Mouse (Mus musculus) lung, postnatal 25 days (tissue): ENCODE measurements around the gene Nup88.

Source experiments
- DNase-seq: peaks from one replicate; pipeline ENCODE4 v3.0.0; 2022; ENCODE audit warnings: low spot score

The Nup88 gene

DNA sequence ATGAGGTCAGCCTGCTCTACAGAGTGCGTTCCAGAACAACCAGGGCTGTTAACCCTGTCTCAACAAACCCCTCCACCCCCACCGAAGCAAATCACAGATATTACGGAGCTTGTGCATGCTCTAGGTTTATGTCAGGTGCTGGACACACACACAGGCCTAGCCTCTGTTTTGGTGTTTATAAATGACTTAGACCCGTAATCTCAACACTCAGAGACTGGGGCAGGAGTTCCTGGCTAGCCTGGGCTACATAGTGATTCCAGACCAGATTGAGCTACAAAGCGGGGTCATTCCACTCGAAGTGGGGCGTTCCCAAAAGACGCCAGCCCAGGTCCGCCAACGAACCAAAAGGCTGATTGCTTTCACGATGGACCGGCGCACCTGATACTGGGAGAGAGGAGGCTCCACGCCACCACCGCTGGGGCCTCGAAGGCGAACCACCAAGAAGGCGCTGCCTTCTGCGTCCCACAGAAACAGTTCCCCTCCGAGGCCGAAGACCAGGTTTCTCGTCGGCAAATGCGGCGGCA is 440 bp downstream of the Nup88 start:
- DNase-seq: no peak

DNA sequence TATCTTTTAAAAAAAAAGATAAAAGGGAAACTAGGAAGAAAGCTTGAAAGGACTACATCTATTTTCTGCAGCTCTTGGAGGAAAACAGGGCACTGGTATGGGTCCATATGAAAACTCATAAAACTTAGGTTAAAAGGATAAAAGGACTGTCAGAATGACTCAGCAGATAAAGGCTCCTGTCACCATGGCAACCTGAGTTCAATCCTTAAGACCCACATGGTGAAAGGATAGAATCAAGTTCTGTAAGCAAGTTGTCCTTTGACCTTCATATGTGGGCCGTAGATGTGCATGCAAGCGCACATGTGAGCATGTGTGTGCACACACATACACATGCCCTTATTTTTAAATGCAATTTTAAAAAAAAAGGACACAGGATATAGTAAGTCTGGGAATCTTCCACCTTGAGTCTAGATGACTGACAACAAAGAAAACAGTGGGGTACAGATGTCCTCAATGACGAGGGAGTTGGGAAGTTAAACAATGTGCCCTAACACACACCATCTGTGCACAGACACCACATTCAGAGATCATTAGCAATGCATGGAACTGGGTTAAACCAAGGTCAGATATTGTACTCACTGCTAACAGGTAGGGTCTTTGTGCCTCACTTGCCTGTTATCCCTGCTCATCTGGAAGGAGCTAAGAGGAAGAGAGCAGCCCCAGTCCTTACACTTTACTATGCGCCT is 5.4 kb downstream of the Nup88 start:
- no peak for DNase-seq

DNA sequence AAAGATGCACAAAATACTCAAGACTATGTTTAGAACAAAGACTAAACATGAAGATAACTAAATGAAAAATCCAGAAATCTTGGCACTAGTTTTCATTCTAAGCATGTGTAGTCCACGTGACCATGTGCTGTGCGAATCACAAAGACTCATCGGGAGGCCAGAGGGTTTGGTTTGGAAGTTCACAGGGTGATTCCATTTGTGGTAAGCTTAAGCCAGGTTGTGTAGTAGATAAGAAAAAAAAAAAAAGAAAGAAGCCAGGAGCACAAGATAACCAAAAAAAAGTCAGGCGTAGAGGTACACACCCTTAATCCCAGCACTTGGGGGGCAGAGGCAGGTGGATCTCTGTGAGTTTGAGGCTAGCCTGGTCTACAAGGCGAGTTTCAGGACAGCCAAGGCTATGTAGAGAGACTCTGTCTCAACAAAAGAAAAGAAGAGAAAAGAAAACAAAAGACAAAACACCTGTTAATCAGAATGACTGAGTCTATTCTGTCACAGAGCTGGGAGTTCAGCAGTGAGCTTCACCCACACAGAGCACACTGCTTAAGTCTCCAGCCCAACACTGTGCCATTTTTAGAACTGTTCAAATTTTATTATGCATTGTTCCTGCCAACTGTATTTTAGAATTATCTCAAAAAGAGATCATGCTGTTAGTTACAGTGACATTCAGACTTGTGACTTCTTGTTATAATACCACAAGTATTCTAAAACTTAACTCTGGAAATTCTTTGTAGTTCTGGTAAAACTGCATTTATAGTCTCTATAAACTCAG is 8.8 kb downstream of the Nup88 start:
- no peak for DNase-seq

DNA sequence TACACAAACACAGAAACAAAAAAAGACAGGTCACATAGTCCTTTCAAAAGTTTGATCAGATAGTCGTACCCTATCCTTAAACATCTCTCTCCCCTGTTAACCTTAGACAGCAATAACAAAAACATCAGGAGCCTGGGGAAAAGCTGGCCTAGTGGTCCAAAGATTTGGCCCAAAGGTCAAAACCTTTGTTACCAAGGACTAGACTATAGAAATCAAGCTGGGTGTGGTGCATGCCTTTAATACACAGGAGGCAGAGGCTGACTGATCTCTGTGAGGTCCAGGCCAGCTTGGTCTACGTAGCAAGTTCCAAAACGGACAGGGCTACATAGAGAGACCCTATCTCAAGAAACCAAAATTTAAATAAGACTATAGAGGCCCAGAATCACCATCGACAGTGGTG is 15.1 kb downstream of the Nup88 start:
- DNase-seq: no peak

DNA sequence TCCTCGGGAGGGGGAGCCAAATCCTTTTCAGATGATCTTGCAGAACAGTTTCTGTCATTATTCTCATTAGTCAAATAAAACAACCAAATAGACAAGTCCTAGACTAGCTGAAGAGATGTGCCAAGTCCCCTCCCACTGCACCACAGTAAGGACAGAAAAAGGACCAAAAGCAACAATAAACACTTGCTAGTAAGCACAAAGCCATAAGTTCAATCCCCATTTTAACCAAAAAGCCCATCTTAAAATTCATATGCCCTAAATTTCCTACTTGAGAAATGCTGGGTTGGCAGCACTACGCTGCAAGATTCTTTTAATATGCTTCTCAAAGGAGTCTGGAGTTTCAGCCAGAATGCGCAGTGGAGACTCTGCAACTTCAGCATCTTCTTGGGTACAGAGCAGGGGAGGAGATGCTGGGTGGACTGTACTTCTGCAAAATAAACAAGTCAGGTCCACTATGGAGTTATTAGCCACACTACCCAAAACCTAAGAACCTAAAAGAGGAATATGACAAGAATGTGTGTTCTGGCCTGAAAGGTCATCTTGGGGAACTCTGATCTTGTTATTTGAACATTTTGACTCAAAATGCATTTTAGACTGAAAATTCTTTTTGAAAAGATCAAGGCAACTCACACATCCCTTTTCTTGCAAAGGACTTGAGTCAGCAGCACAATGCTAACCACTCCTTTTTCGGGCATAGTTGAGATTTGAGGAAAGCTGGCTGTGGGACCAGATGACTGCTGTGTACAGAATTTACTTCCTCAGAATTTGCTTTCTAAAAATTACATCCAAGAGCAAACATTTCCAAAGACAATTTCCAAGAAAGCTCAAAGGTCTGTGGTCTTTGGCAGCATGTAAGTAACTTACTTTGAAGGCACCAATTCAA is 24.6 kb downstream of the Nup88 start:
- DNase-seq: no peak

DNA sequence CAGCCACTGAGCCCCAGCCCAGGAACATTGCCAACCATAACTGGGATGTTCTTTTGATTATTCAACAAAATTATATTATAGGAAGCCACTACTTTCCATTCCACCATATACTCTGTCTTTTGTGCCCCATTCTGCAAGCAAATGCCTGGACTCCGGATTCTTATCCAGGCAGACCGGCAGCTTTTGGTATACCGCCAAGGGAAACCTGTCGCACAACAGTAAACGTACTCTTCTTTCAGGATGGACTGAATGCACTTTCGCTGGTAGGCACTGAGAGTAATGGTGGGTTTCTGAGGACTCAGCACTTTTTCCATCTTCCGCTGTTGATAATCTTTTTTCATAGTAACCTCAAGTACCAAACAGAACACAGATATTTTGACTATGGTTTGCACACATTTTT is 26.1 kb downstream of the Nup88 start:
- DNase-seq: no peak

DNA sequence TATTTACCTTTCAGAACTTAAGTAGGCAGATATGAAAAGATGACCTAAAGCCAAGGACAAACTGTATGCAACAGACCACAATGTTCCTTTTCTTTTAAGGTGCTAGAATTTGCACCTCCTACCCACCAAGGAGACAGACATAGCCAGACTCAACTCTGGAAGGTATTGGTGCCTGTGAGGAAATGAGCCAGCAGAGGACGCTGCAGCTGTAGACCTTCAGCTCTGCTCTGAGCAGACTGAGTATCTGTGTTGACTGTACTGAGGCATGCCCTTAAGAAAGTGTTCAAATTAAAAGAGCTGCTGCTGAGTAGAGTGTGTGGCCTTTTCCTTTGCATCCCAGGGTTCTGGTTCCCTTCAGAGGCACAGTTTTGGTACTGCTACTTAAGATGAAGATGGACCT is 27.2 kb downstream of the Nup88 start:
- DNase-seq: peak; percentile 3

DNA sequence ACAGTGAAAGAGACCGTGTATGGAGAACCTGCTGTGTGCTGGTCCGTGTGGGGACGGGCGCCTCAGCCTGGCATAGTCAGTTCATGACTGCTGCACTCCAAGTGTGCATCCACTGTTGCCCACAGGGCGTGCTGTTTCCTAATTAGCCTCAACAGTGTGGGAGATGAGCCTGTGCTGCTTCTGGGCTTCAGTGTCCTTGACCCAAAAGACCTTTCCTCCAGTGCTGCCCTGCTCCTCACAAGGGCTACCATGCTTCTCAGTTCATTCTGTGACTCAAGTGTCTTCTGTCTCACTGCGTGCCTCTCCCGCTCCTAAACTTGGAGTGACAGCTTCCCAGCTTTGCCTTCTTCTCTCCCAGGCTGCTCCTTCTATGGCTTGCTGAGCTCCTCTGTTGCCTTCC is 34.5 kb downstream of the Nup88 start:
- no peak for DNase-seq

DNA sequence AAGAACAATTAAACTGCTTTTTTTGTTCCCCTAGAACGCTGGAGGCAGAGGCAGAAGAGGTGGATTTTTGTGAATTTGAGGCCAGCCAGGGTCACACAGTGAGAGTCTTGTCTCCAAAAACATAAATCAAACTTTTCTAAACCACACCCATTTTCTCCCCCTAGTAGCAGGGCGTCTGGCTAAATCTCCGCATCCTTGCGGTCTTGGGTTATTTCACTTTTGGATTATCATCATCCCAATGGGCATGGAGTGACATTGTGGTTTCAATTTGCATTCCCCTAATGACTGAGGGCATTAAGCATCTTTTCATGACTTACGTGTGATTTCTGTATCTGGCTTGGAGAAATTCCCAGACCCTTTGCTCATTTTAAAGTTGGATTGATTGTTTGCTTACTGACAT is 38.3 kb downstream of the Nup88 start:
- no peak for DNase-seq

DNA sequence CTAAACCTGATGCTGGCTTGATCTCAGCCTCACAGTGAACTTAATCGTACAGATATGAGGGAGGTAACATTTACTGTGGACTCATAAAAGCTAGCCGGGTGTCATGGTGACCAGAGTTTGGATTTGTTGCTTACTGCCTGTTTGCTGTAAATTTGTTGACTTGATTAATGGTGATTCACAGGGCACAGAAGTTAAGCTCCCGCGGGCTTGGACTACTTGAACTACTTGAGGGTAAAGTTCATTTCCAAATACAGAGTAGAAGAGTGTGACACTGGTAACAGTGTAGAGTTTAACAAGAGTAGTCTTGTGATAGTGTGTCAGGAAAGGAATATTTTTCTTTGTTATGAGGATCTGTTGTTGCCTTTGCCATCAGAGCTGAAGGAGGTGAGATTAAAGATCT is 50.2 kb downstream of the Nup88 start:
- no peak for DNase-seq

DNA sequence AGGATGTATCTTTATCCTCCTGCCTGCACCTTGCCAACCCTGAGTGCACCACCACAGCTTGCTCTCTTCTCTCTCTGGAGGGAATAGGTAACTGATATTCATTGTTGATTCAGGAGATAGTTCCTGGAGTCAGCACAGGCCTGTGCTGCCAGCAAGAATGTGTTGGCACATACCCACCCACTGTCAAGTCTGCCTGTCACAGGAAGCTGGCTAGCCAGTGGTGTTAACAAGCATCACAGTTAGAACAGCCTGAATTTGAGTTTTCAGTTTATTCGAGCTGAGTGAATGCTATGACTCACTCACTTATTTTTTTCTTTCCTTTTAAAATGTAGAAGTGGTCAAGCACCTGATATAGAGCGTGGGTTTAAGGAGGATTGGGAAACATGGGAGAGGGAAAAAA is 51.9 kb downstream of the Nup88 start:
- DNase-seq: no peak

DNA sequence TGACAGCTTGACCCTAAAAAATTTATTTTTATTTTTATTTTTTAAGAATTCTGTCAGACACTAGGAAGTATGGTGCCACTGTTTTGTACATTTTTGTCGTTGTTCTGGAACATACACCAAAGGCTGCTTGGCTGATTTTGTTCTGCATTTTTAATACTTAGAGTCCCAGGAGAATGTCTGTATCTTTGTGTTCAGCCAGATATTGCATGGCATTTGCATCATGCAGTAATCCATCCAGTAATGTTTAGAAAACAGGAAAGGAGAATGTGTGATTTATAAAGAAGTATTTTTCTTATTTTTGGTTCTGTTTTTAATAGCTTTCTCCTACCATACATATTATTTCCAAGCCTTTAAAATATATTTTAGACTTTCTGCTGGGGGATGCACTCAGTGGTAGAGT is 57.9 kb downstream of the Nup88 start:
- no peak for DNase-seq

DNA sequence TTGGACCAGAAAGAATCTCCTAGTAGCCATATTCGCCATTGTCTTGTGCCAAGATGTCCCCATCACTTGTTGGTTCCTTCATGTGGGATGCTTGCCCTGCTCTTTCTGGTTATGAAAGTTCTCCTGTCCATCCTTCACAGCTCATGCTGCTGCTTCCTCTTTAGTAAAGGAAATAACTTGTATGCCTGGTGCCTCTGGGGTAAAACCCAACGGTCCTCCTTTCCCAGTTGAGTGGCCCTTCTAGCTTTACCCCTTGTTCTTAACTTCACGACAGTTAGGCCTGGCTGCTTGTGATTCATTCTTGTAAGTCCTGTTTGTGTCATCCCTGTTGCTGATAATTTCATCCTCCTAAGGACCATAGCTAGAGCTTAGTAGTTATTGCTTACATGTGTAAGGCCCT is 58.5 kb downstream of the Nup88 start:
- DNase-seq: no peak

DNA sequence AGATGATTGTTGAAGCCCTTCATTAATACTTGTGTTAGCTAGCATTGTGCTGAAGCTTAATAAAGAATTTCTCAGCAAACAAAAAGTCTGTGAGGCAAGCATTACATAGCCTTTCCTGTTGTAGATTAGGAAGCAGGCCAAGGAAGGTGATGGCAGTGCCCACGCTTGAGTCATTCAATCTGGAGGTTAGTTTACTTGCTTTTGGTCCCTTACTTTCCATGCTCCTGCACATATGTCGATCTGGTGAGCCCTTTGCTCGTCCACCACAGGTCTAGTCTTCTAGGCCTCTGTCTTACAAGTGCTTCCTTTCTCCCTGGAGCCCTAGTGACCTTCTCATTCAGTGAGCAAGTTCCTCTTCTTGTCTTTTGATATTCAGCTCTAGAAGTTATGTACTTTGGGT is 63.1 kb downstream of the Nup88 start:
- DNase-seq: no peak

DNA sequence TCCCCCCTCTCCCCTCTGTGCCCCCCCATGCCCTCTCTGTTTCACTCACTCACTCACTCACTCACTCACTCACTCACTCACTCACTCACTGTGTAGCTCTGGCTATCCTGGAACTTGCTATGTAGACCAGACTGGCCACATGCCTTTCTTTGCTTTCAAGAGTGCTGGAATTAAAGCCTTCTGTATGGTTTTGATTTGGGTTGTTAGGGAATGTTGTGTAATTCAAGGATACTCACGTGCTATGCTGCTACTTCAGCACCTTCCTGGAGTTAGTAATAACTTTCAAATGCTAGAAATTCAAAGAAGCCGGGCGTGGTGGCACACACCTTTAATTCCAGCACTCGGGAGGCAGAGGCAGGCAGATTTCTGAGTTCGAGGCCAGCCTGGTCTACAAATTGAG is 71.6 kb downstream of the Nup88 start:
- peak; percentile 23 for DNase-seq

DNA sequence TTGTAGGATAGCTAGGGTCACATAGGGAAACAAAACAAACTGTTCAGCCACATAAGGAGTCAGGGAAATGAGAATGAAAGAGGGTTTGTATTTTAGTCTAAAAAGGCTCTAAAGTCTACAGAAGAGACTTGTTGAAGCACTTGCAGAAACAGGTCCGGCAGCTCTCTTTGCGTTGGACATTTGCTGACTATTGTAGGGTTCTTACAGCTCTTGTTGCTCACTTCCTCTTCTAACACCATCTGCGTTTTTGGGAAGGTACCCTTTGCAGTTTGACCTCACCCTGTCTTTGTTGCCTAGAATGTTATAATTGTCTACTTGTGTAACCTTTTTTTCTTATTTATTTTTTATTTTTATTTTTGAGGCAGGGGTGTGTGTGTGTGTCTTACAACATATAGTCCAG is 72.1 kb downstream of the Nup88 start:
- peak; percentile 34 for DNase-seq
